Mouse (Mus musculus) lung, adult 10 weeks (tissue): ENCODE results near the gene Gpatch11. TPM values are rescaled to one million over a fixed set of nuclear protein-coding genes. Genes with fewer than 3 reads are reported as not detected.

Source experiments
- polyA plus RNA-seq: library from polyadenylated mRNA; stranded (reverse); fragments of 350-450 nt; fragmentation: Illumina TruSeq; extraction: RNeasy Lipid Tissue Mini Kit (QIAGEN cat#74804); gene quantifications from one replicate; pipeline ENCODE4 v1.2.3, GENCODE M21; 2014; ENCODE audit warnings: low read depth, low replicate concordance; ENCODE audit not compliant: insufficient read depth

Gpatch11 gene
- polyA plus RNA-seq, result 13.7 TPM

DNA sequence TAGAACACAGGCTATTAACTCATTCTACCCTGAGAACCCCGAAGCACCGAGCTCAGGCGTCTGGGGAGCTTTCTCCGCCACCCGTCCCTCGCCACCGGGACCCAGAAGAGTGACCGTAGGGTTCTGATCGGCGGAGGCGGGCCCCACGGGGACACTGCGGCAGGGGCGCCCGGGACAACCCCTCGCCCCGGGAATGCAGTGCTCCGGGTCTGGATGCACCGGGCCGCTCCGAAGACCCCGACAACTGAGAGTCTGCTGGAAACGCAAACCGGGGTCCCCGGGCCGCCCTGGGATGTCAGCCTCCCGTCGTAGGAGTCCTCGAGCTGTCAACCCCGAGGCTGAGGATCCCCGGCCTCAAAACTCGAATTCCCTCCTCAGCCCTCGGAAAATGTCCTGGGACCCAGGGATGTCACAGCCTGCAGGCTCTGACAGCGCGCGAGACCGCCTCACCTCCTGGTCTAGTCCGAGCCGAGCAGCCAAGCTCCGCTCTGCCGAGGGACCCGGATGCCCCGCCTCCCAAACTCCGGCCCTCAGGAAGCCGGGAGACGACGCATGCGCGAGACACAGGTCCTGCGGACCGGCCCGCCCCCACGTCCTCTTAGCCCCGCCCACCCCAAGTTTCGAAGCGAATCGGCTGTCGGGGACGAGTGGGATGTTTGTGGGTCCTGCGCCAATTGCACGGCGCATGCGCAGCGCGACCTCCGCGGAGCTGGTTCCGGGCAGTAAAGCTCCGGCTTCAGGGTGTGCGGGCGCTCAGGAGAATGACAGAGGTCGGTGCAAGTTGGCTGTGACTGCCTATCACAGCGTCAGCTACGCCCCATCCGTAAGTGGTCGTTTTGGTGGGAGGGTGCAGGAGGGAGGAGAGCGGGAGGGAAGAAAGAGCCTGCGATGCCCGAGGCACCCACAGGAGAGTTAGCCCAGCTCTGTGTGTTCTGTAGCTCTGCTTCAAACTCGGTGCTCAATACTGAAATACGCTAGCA lies at the start of gene Gpatch11, which contains the start of gene Heatr5b:
TSS of gene Gpatch11 (plus strand) at position 712 of the 980 bp plus-strand sequence.
TSS of gene Heatr5b (minus strand) at position 509 of the 980 bp plus-strand sequence.

DNA sequence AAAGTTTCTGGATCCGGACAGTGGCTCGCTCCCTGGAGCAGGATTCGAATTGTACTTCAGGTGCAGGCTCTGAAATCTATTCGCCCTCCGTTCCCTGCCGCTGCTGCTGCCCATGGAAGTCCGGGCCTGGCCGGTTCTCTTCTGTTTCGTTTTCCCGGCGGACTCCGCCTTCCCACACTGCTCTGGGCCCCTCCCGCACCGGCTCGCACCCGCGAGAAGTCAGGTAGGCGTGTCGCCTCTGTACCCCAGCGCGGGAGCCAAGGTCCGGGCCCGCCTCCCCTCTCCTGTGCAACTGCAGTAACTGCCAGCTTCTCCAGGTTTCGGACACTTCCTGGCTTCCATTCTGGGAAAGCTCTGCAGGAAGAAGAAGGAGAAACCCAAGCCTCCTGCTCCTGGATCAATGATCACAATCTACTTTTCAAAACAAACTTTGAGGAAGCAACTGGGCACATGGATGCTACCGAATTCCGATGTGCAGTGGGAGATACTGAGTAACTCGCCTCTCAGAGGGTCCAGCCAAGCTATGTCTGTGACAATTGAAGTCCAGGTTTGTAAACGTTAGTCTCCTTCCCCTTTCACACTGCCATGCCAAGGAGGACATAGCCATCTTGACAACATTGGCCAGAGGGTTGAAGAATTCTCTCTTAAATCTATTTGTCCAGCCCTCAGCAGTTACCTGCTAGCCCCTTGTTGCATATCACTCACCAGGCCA lies 47.2 kb downstream of the Gpatch11 start, which contains the start of gene Eif2ak2:
TSS of gene Eif2ak2 (minus strand) at position 173 of the 712 bp plus-strand sequence.

Other genes starting within 250 kb of the Gpatch11 start
- 4.1 TPM for gene Strn, start 98.4 kb upstream of the Gpatch11 start, polyA plus RNA-seq
- gene Heatr5b, start 203 bp upstream of the Gpatch11 start, polyA plus RNA-seq, result 9.7 TPM
- 5.6 TPM for gene Eif2ak2, start 47.0 kb downstream of the Gpatch11 start, polyA plus RNA-seq
- gene Sult6b1, start 71.4 kb downstream of the Gpatch11 start, polyA plus RNA-seq, result not detected
- 45.2 TPM for gene Cebpzos, start 80.9 kb downstream of the Gpatch11 start, polyA plus RNA-seq
- gene Cebpz, start 101.5 kb downstream of the Gpatch11 start, polyA plus RNA-seq, result 19.1 TPM
- 29.8 TPM for gene Ndufaf7, start 101.6 kb downstream of the Gpatch11 start, polyA plus RNA-seq
- 18.0 TPM for gene Prkd3, start 185.2 kb downstream of the Gpatch11 start, polyA plus RNA-seq
- 11.4 TPM for gene Qpct, start 216.3 kb downstream of the Gpatch11 start, polyA plus RNA-seq